Mouse (Mus musculus): ENCODE results near the gene Mast1.

Mast1 gene

DNA sequence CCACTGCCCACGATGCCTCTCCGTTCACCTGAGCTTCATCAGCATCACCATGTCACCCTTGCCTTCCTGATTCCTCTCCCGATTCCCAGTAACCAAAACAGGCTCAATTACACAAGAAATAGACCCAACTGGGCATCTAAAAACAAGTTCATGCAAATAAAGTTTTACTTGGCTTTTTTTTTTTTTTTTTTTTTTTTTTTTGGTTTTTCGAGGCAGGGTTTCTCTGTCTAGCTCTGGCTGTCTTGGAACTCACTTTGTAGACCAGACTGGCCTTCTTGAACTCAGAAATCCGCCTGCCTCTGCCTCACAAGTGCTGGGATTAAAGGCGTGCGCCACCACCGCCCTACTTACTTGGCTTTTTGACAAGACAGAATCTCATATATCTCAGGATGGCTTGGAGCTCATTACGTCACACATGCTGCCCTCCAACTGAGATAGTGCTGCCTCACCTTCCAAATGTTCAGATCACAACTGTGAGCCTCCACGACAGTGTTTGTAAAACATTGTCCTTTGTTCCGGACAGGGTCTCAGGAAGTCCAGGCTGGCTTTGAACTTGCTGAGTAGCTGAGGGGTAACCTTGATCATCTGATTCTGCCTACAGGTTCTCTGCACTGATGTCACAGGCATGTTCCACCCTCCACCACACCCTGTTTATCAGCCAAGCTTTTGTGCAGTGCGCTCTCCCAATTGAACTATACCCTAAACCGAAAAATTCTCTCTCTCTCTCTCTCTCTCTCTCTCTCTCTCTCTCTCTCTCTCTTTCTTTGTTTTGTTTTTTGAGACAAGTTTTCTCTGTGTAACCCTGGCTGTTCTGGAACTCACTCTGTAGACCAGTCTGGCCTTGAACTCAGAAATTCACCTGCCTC lies 694 bp upstream of the Mast1 start:
- DNase-seq = no peak

- peak; percentile 60 for DNase-seq
Measured at GRCm38 (mm10) chr8:84936041-84936961, 858 bp downstream of the Mast1 start.

GRCm38 (mm10) chr8:84935489-84935888 lies 1.7 kb downstream of the Mast1 start:
- DNase-seq = no peak

DNA sequence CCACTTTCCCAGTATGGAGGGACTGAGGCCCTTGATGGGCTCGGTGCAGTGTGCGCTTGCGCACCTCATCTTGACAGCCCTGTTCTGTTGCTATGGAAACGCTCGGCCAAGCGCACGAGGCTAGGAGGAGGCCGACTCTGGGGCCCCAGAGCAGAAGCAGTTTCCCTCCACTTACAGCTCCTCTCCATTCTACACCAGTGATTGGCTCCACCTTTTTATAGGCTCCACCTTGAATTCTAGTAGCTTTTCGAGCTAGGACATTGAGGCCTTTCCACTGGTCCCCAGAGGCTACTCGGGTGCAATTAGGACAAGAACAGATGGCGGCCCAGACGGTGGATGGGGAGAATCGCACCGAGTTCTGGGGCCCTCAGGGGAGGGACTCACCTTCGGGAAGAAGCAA lies 2.3 kb downstream of the Mast1 start:
- no peak for DNase-seq

GRCm38 (mm10) chr8:84933767-84934559 lies 3.2 kb downstream of the Mast1 start:
- DNase-seq = no peak

- no peak for DNase-seq
Measured at GRCm38 (mm10) chr8:84930582-84930981, 6.6 kb downstream of the Mast1 start.

GRCm38 (mm10) chr8:84928456-84929306 lies 8.5 kb downstream of the Mast1 start:
- DNase-seq = peak; percentile 81

DNA sequence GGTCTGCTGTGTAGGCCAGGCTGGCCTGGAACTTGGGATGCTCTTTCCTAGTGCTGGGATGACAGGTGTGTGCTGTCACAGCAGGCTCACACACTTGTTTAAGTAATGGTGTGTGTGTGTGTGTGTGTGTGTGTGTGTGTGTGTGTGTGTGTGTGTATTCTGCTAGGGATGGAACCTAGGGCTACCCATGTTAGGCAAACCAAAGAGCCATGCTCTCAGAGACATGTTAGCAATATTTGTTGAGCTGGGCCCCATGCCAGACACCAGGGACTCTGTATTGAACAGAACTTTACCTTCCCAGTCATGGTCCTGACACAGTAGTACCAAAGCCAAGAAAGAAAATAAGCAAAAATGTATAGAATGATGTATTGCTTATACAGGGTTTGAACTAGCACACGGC lies 9.6 kb downstream of the Mast1 start:
- DNase-seq = no peak

DNA sequence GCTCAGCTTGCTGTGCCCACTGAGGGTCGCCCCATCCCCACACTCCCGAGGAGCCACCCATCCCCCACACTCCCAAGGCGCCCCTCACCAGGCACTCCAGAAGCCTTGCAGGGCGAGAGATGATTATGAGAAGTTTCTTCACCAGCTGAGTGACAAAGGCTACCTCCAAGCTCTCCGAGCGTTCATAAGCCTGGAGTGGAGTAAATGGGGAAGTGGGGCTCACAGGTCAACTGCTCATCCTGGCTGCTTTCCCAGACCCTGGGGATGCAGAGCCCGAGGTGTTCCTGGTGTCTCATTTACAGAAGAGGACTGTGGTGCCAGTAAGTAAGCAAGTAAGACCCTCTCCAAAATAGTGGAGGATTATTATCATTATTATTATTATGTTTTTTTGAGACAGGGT lies 11.6 kb downstream of the Mast1 start:
- no peak for DNase-seq

- DNase-seq = no peak
Measured at GRCm38 (mm10) chr8:84921596-84921995, 15.6 kb downstream of the Mast1 start.

- no peak for DNase-seq
Measured at GRCm38 (mm10) chr8:84918646-84919045, 18.5 kb downstream of the Mast1 start.

GRCm38 (mm10) chr8:84917781-84918180 lies 19.4 kb downstream of the Mast1 start:
- DNase-seq = no peak

- DNase-seq = no peak
Measured at GRCm38 (mm10) chr8:84915269-84915668, 21.9 kb downstream of the Mast1 start.

- DNase-seq = no peak
Measured at GRCm38 (mm10) chr8:84913960-84914359, 23.2 kb downstream of the Mast1 start.

- DNase-seq = no peak
Measured at GRCm38 (mm10) chr8:84913502-84913900, 23.7 kb downstream of the Mast1 start.

GRCm38 (mm10) chr8:84912895-84913501 lies 24.2 kb downstream of the Mast1 start:
- DNase-seq = no peak

DNA sequence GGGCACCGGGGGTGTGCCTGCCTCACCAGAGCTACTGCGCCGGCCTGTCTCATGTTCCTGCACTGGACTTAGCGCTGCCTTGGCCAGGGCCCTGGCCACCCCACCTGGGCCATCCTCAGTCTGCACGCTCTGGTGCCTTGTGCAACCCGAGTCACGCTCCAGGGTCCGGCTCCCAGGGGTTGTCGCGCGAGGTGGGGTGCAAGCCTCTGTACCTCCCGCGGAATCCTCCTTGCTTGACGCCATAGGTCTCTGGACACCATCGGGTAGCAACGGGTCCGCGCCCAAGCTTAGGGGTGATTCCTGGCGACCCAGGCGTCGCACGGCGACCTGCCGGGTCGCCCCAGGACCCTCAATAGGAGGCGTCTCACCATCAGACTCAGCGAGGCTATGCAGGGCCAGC lies 24.8 kb downstream of the Mast1 start:
- no peak for DNase-seq

DNA sequence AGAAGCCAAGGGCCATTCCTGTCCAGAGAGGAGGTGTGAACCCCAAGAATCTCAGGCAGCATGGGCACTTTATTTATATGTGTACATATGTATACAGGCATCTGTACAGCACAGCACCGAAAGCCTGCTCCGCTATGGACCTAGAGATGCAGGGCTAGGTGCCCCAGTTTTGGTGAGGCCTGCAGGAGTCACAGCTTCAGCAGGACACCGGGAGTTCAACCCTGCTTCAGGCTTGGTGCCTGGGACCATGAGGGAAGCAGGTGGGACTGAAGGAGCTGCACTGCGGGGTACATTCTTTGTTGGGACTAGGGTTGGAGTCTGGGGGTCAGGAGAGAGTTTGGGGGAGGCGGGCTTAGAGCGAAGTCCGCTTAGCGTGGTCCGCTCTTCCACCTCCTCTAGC lies 25.3 kb downstream of the Mast1 start:
- DNase-seq = no peak

- DNase-seq = no peak
Measured at GRCm38 (mm10) chr8:84910551-84910950, 26.6 kb downstream of the Mast1 start.

DNA sequence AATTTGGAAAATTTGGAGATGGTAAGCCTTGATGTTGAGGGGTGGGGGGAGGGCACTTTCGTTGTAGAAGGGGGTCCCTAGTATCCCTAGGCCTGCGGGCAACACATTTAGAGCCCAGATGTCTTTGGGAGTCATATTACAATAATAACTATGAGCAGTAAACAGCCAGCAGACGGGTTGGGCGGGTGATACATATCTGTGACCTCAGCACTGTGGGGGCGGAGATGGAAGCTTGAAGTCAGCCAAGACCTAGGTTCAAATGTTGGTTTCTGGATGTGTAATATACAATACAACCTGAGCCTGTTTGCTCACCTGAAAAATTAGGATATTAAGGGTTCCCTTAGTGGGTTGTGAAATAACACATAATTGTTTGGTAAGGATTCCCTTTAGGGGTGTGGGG lies 27.2 kb downstream of the Mast1 start:
- DNase-seq = no peak

DNA sequence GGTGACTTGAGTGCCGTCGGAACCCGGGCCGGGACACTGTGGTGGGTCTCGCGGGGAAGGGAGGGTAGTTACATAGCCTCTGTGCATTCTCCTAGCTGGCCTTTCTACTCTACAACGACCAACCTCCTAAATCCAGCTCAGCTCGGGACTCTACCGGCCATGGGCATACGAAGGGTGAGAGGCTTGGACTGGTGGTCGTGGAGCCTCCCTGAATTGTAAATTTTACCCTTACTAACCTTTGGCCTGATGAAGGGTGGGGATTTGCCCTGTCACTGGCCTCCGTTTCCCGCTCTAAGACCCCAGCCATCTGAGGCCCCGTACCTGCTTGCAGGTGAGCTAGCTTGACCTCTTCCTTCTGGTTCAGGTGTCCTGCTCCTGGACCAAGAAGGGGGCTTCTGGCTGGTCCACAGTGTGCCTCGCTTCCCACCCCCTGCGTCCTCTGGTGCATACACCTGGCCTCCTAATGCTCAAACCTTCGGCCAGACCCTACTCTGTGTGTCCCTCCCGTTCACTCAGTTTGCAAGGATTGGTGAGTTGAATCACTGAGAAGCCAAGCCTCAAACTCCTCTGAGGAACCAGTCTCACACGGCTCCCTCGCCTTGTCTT lies 27.9 kb downstream of the Mast1 start:
- no peak for DNase-seq
